In the genomic region with DNA sequence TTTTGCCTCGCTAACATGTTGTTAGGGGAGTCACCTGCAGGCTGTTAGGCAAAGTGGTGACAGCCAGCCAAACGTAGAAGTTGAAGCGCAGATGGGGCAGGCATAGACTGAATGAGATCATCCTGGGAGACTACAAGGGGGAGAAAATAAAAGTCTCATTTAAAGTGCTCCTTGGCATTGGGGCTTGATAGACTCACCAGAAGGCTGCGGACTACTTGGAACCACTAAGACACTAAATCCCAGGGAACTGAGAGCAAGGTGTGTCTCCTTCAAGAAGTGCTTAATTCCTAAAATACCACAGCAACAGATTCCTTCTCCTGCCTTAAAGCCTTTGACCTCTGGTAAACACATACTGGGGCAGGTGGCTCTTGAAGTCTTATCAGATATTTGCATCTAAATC, we compare ENCODE assay signal across 31 mouse cellular contexts. TPM values are rescaled to one million over a fixed set of nuclear protein-coding genes. Genes with fewer than 3 reads are reported as not detected.
DNase-seq lines count a peak whose midpoint lies in the region; ATAC-seq and TF ChIP-seq lines count a peak whose summit lies in the region.
"Had no signal": no experiment of that assay in that cellular context is flagged by ENCODE, and none has a peak within 500 bp of the region (broad histone marks: within the 10 kb centered on the region; RNA-seq: fewer than 3 reads in every experiment).

No protein-coding gene starts in this region.

- H3K4me1 ChIP-seq in intestine, embryonic 14.5 days (replicated peaks; ENCODE audit: control insufficient read depth, insufficient read depth, low read length), result no peaks in the 10 kb centered on the region
- peaks cover 3% of the 10 kb centered on the region; the same call in 1 of the 2 replicates for H3K4me1 ChIP-seq in intestine, postnatal 0 days (replicated peaks; ENCODE audit: control insufficient read depth, insufficient read depth, low read length)
- H3K4me1 ChIP-seq in lung, postnatal 0 days (ENCODE audit: insufficient read depth, low read depth, low read length), result no peaks in the 10 kb centered on the region
- peaks cover 2% of the 10 kb centered on the region for H3K4me1 ChIP-seq in lung, adult 2 months (ENCODE audit: control insufficient read depth, insufficient read depth, low read length)
- peaks cover 12% of the 10 kb centered on the region; the same call in 1 of the 2 replicates for H3K4me1 ChIP-seq in small intestine, adult 2 months (ENCODE audit: control insufficient read depth, insufficient read depth, insufficient read length, low read length)
- H3K4me1 ChIP-seq: embryonic facial prominence, embryonic 13.5 days; hindbrain, embryonic 15.5 days; midbrain, embryonic 15.5 days; neural tube, embryonic 15.5 days had no signal

- H3K4me2 ChIP-seq in intestine, embryonic 14.5 days (ENCODE audit: low read length), result no peak overlapping the region
- H3K4me2 ChIP-seq in intestine, postnatal 0 days (replicated peaks; ENCODE audit: low read depth), result no peak overlapping the region
- H3K4me2 ChIP-seq in lung, postnatal 0 days (replicated peaks; ENCODE audit: low read depth, low read length), result no peak overlapping the region
- H3K4me2 ChIP-seq: embryonic facial prominence, embryonic 13.5 days; hindbrain, embryonic 15.5 days; liver, embryonic 11.5 days; midbrain, embryonic 15.5 days; neural tube, embryonic 15.5 days had no signal

- H3K27me3 ChIP-seq in intestine, embryonic 14.5 days (replicated peaks; ENCODE audit: control insufficient read depth, insufficient read depth, low read length), result no peaks in the 10 kb centered on the region
- no peaks in the 10 kb centered on the region for H3K27me3 ChIP-seq in intestine, postnatal 0 days (replicated peaks; ENCODE audit: control insufficient read depth, insufficient read depth, low read length)
- H3K27me3 ChIP-seq in lung, postnatal 0 days (replicated peaks; ENCODE audit: insufficient read depth, low read length), result no peaks in the 10 kb centered on the region
- H3K27me3 ChIP-seq in small intestine, adult 2 months (ENCODE audit: control insufficient read depth, insufficient read depth, low read length), result no peaks in the 10 kb centered on the region
- H3K27me3 ChIP-seq: embryonic facial prominence, embryonic 13.5 days; hindbrain, embryonic 15.5 days; midbrain, embryonic 15.5 days; neural tube, embryonic 15.5 days had no signal

- no peaks in the 10 kb centered on the region for H3K36me3 ChIP-seq in intestine, embryonic 14.5 days (ENCODE audit: control insufficient read depth, insufficient read depth, low read length)
- H3K36me3 ChIP-seq in intestine, postnatal 0 days (ENCODE audit: control insufficient read depth, insufficient read depth), result no peaks in the 10 kb centered on the region
- H3K36me3 ChIP-seq in lung, postnatal 0 days (ENCODE audit: insufficient read depth, low read length), result no peaks in the 10 kb centered on the region
- no peaks in the 10 kb centered on the region for H3K36me3 ChIP-seq in small intestine, adult 2 months (ENCODE audit: control insufficient read depth, insufficient read depth, low read length)
- H3K36me3 ChIP-seq: embryonic facial prominence, embryonic 13.5 days; hindbrain, embryonic 10.5 days; hindbrain, embryonic 15.5 days; midbrain, embryonic 10.5 days; midbrain, embryonic 15.5 days; neural tube, embryonic 15.5 days had no signal

- no peak overlapping the region for H3K9ac ChIP-seq in intestine, embryonic 14.5 days (ENCODE audit: low read length)
- H3K9ac ChIP-seq in intestine, postnatal 0 days (ENCODE audit: low read depth, low read length), result no peak overlapping the region
- no peak overlapping the region for H3K9ac ChIP-seq in lung, postnatal 0 days (replicated peaks; ENCODE audit: low read depth)
- H3K9ac ChIP-seq: embryonic facial prominence, embryonic 13.5 days; forebrain, postnatal 0 days; hindbrain, embryonic 15.5 days; midbrain, embryonic 15.5 days; neural tube, embryonic 15.5 days had no signal

- TF ChIP-seq CTCF in intestine, postnatal 0 days (IDR thresholded peaks at IDR 0.05; ENCODE audit: low read depth), result no peak
- TF ChIP-seq CTCF in lung, postnatal 0 days (IDR thresholded peaks at IDR 0.05), result peak; percentile 16; the same call in 1 of the 2 replicates
- no peak for TF ChIP-seq CTCF in lung, adult 2 months (IDR thresholded peaks at IDR 0.05; ENCODE audit: insufficient read depth, low read length)
- TF ChIP-seq CTCF in small intestine, adult 2 months (IDR thresholded peaks at IDR 0.05; ENCODE audit: extremely low read depth, insufficient read length, insufficient replicate concordance, low read depth, low read length), result no peak

- 0 out of 2 replicates have a peak, but pooled peaks have one; percentile 24 for ATAC-seq in intestine, embryonic 14.5 days (replicated peaks; ENCODE audit: low FRiP score, low TSS enrichment, low read depth)
- ATAC-seq in intestine, postnatal 0 days, result no peak
- peak; percentile 85 for ATAC-seq in lung, postnatal 0 days
- ATAC-seq in inflammation-experienced regulatory T-cells, adult 6 months, result no peak
- ATAC-seq: forebrain, postnatal 0 days; midbrain, embryonic 15.5 days had no signal

- no peaks in the 10 kb centered on the region for H3K9me3 ChIP-seq in intestine, embryonic 14.5 days (ENCODE audit: control insufficient read depth, low read length)
- H3K9me3 ChIP-seq in intestine, postnatal 0 days (ENCODE audit: control insufficient read depth), result no peaks in the 10 kb centered on the region
- no peaks in the 10 kb centered on the region for H3K9me3 ChIP-seq in lung, postnatal 0 days (ENCODE audit: low read length)
- H3K9me3 ChIP-seq: embryonic facial prominence, embryonic 13.5 days; hindbrain, embryonic 10.5 days; hindbrain, embryonic 15.5 days; midbrain, embryonic 10.5 days; midbrain, embryonic 15.5 days; neural tube, embryonic 15.5 days had no signal

- H3K4me3 ChIP-seq in intestine, embryonic 14.5 days (ENCODE audit: low read depth, low read length), result no peak overlapping the region
- no peak overlapping the region for H3K4me3 ChIP-seq in intestine, postnatal 0 days (ENCODE audit: low read depth, low read length)
- H3K4me3 ChIP-seq in lung, postnatal 0 days (ENCODE audit: low read depth, low read length), result no peak overlapping the region
- no peak overlapping the region for H3K4me3 ChIP-seq in lung, adult 2 months (replicated peaks; ENCODE audit: extremely low read depth, low read depth, low read length)
- no peak overlapping the region for H3K4me3 ChIP-seq in small intestine, adult 2 months (ENCODE audit: low read depth, low read length)
- H3K4me3 ChIP-seq: embryonic facial prominence, embryonic 13.5 days; erythroblast, embryonic 14.5 days; hindbrain, embryonic 10.5 days; hindbrain, embryonic 15.5 days; midbrain, embryonic 10.5 days; midbrain, embryonic 15.5 days; neural tube, embryonic 15.5 days had no signal

- peak; percentile 88 for TF ChIP-seq EP300 in lung, postnatal 0 days (IDR thresholded peaks at IDR 0.05)

- no peak for TF ChIP-seq POLR2A in lung, adult 2 months (IDR thresholded peaks at IDR 0.05; ENCODE audit: borderline replicate concordance, extremely low read depth, low read depth, low read length)
- TF ChIP-seq POLR2A in small intestine, adult 2 months (IDR thresholded peaks at IDR 0.05; ENCODE audit: low read depth, low read length), result no peak

- DNase-seq in intestine, embryonic 14.5 days (ENCODE audit: low spot score), result peak; percentile 42
- peak; percentile 57 for DNase-seq in lung, postnatal 0 days (ENCODE audit: low spot score)
- DNase-seq in lung, adult 2 months, result no peak
- DNase-seq in ZHBTc4 (ENCODE audit: low read depth, low spot score), result peak; percentile 78
- DNase-seq in cerebellum, adult 9-11 months, result no peak
- DNase-seq: adrenal gland, postnatal 25 days; cerebellum, adult 18-20 months; cerebellum, postnatal 14 days; forebrain, postnatal 0 days; heart, postnatal 14 days; kidney, adult 11 months; layer of hippocampus, adult 9-11 months; right cerebral cortex, postnatal 25 days; thymus, adult 18-20 months; thymus, postnatal 36 days had no signal

- 55% methylated on average over 4 of the region's 4 CpGs for WGBS in intestine, embryonic 14.5 days
- 55% methylated on average over 4 of the region's 4 CpGs for WGBS in intestine, postnatal 0 days
- WGBS in lung, postnatal 0 days, result 47% methylated on average over 4 of the region's 4 CpGs
- WGBS in lung, adult 2 months, result 66% methylated on average over 4 of the region's 4 CpGs
- WGBS in small intestine, adult 2 months, result 54% methylated on average over 4 of the region's 4 CpGs

- H3K27ac ChIP-seq in intestine, embryonic 14.5 days (ENCODE audit: low read depth), result no peak overlapping the region
- no peak overlapping the region for H3K27ac ChIP-seq in intestine, postnatal 0 days (ENCODE audit: low read depth, low read length)
- peak overlapping the region; percentile 45; the same call in 1 of the 2 replicates for H3K27ac ChIP-seq in lung, postnatal 0 days (ENCODE audit: low read length)
- H3K27ac ChIP-seq in small intestine, adult 2 months (ENCODE audit: insufficient read depth, low read depth, low read length), result peak overlapping the region; percentile 93
- H3K27ac ChIP-seq: embryonic facial prominence, embryonic 13.5 days; hindbrain, embryonic 10.5 days; hindbrain, embryonic 15.5 days; midbrain, embryonic 10.5 days; midbrain, embryonic 15.5 days; neural tube, embryonic 15.5 days; stomach, postnatal 0 days had no signal

RNA-seq across cellular contexts. Expression of a gene that starts 35.4 kb away (rescaled TPM):
- 13.7 and 15.5 TPM in 2 replicates for polyA plus RNA-seq in intestine, embryonic 14.5 days (2014; fragmentation: Nextera tagmentation; extraction: Ambion mirVana)
- 21.9 and 23.1 TPM in 2 replicates for polyA plus RNA-seq in intestine, postnatal 0 days (2015; fragmentation: Nextera tagmentation; extraction: Ambion mirVana)
- polyA plus RNA-seq in lung, postnatal 0 days (2015; fragmentation: Nextera tagmentation; extraction: Ambion mirVana), result 48.0 and 48.3 TPM in 2 replicates
- 28.3 and 28.9 TPM in 2 replicates for polyA plus RNA-seq in lung, adult 2 months (2012; rRNA removed)
- 21.5 and 43.1 TPM in 2 replicates for polyA plus RNA-seq in small intestine, adult 2 months (2012; rRNA removed)
- not detected for polyA plus RNA-seq in inflammation-experienced regulatory T-cells, adult 6 months (2017; shearing (Covaris generic))

RNA-seq across cellular contexts. Expression of a gene that starts 41.1 kb away (rescaled TPM):
- polyA plus RNA-seq in intestine, embryonic 14.5 days (2014; fragmentation: Nextera tagmentation; extraction: Ambion mirVana), result not detected in 2 replicates
- polyA plus RNA-seq in intestine, postnatal 0 days (2015; fragmentation: Nextera tagmentation; extraction: Ambion mirVana), result not detected in 2 replicates
- not detected in 2 replicates for polyA plus RNA-seq in lung, postnatal 0 days (2015; fragmentation: Nextera tagmentation; extraction: Ambion mirVana)
- polyA plus RNA-seq in lung, adult 2 months (2012; rRNA removed), result not detected in 2 replicates
- polyA plus RNA-seq in small intestine, adult 2 months (2012; rRNA removed), result not detected in 2 replicates
- not detected for polyA plus RNA-seq in inflammation-experienced regulatory T-cells, adult 6 months (2017; shearing (Covaris generic))
- polyA plus RNA-seq: erythroblast, embryonic 14.5 days; gonadal fat pad, adult 2 months; heart, embryonic 14.5 days; hindbrain, embryonic 10.5 days; kidney, embryonic 14.5 days; liver, embryonic 11.5 days; liver, embryonic 16.5 days; stomach, postnatal 0 days had no signal

Comparison
In these comparisons a context has a peak if more than half of its experiments do, and no peak if none do; other contexts are left out.
1. ATAC-seq: peak in intestine, embryonic 14.5 days (single experiment) and lung, postnatal 0 days (single experiment); none in intestine, postnatal 0 days (single experiment) and inflammation-experienced regulatory T-cells, adult 6 months (single experiment).
2. DNase-seq: peak in intestine, embryonic 14.5 days (single experiment), lung, postnatal 0 days (single experiment) and ZHBTc4 (single experiment); none in lung, adult 2 months (single experiment) and cerebellum, adult 9-11 months (single experiment).
3. H3K27ac ChIP-seq: peak in lung, postnatal 0 days (single experiment) and small intestine, adult 2 months (single experiment); none in intestine, embryonic 14.5 days (single experiment) and intestine, postnatal 0 days (single experiment).
4. RNA of a gene that starts 35.4 kb away (polyA plus RNA-seq): 48.0 to 48.3 TPM in lung, postnatal 0 days, 21.5 to 43.1 TPM in small intestine, adult 2 months, 28.3 to 28.9 TPM in lung, adult 2 months, 21.9 to 23.1 TPM in intestine, postnatal 0 days and 13.7 to 15.5 TPM in intestine, embryonic 14.5 days; not detected in inflammation-experienced regulatory T-cells, adult 6 months; every median in the first group is over 10 times any median in the second.